Mouse (Mus musculus): ENCODE results near the gene Gk.

DNA sequence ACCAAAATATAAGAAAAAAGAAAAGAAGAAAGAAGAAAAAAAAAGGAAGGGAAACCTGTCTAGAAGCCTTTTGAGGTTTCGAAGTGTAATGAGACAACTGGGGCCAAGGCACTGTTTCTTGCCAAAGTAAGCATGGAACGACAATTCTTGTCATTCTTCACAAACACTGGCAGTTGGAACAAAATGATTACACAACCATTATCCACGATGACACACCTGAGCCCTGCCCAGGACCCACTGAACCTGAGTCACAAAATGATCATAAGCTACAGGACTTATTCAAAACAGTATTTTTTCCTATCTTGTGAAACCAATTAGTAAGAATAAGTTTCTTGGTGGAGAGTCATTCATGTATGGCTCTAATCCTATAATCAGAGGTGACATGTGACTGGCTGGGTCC is 5.3 kb downstream of the Gk start:
- no peak for TF ChIP-seq CTCF (IDR thresholded peaks at IDR 0.05; ENCODE audit: low read depth, low read length)
- TF ChIP-seq POLR2A (IDR thresholded peaks at IDR 0.05; ENCODE audit: borderline replicate concordance, low read depth, low read length) = no peak

Data from bone marrow macrophage, adult 2 months (primary cell).